ENCODE assay signal across 13 mouse cellular contexts in genomic region chr3:51660060-51660459, GRCm38 (mm10). TPM values are rescaled to one million over a fixed set of nuclear protein-coding genes. Genes with fewer than 3 reads are reported as not detected.
DNase-seq lines count a peak whose midpoint lies in the region; ATAC-seq and TF ChIP-seq lines count a peak whose summit lies in the region.
"Had no signal": no experiment of that assay in that cellular context is flagged by ENCODE, and none has a peak within 500 bp of the region (broad histone marks: within the 10 kb centered on the region; RNA-seq: fewer than 3 reads in every experiment).

TSS of gene Mgst2 (plus strand) at chr3:51660360.

- no peaks in the 10 kb centered on the region for H3K27me3 ChIP-seq in heart, embryonic 15.5 days
- no peaks in the 10 kb centered on the region for H3K27me3 ChIP-seq in Patski
- H3K27me3 ChIP-seq in midbrain, embryonic 16.5 days (ENCODE audit: control insufficient read depth, insufficient read depth, low read depth, low read length), result no peaks in the 10 kb centered on the region
- H3K27me3 ChIP-seq in heart, embryonic 12.5 days (replicated peaks), result no peaks in the 10 kb centered on the region

- H3K9ac ChIP-seq in heart, embryonic 15.5 days, result no peak within 1 kb of the TSS; the same call in 1 of the 2 replicates
- no peak within 1 kb of the TSS for H3K9ac ChIP-seq in midbrain, embryonic 16.5 days (ENCODE audit: low read depth, low read length)
- no peak within 1 kb of the TSS for H3K9ac ChIP-seq in heart, embryonic 12.5 days
- H3K9ac ChIP-seq: lung, embryonic 14.5 days had no signal

- in situ Hi-C loops in Patski (cut with MboI; ENCODE audit: low pct_unique_long_range_greater_than_20kb), result no loop called here

- TF ChIP-seq CTCF in Patski (IDR thresholded peaks at IDR 0.05), result no peak

- no peak for DNase-seq in heart, postnatal 4 days
- DNase-seq in Patski (ENCODE audit: low read depth, low spot score), result no peak
- DNase-seq in layer of hippocampus, adult 18-20 months (ENCODE audit: low spot score in 2 of 2), result no peak
- DNase-seq: cerebellum, adult 8-10 months; gastrocnemius, postnatal 14 days; lung, embryonic 14.5 days; right cerebral cortex, postnatal 4 days had no signal

- H3K4me2 ChIP-seq in heart, embryonic 15.5 days, result 0 out of 2 replicates have a peak within 1 kb of the TSS, but pooled peaks have one; percentile 4
- H3K4me2 ChIP-seq in midbrain, embryonic 16.5 days (ENCODE audit: low read length), result no peak within 1 kb of the TSS
- no peak within 1 kb of the TSS for H3K4me2 ChIP-seq in heart, embryonic 12.5 days
- H3K4me2 ChIP-seq: lung, embryonic 14.5 days had no signal

- no peak within 1 kb of the TSS for H3K4me3 ChIP-seq in heart, embryonic 15.5 days
- H3K4me3 ChIP-seq in midbrain, embryonic 16.5 days (ENCODE audit: low read depth, low read length), result no peak within 1 kb of the TSS
- no peak within 1 kb of the TSS for H3K4me3 ChIP-seq in heart, embryonic 12.5 days

- CTCF ChIA-PET in Patski (lab: Charles Lee), result interaction anchor here (1.1 to 1.3 kb wide), 5 partner anchors 9 to 13 kb away, joined by 3 to 4 read pairs (median 3); no protein-coding TSS in a partner anchor

- 0 out of 2 replicates have a peak within 1 kb of the TSS, but pooled peaks have one; percentile 27 for H3K27ac ChIP-seq in heart, embryonic 15.5 days
- H3K27ac ChIP-seq in midbrain, embryonic 16.5 days (ENCODE audit: low read length), result no peak within 1 kb of the TSS
- no peak within 1 kb of the TSS for H3K27ac ChIP-seq in heart, embryonic 12.5 days (ENCODE audit: poor library complexity, severe bottlenecking)

- no peaks in the 10 kb centered on the region for H3K36me3 ChIP-seq in heart, embryonic 15.5 days
- no peaks in the 10 kb centered on the region for H3K36me3 ChIP-seq in midbrain, embryonic 16.5 days (ENCODE audit: control insufficient read depth, insufficient read depth, low read length)
- no peaks in the 10 kb centered on the region for H3K36me3 ChIP-seq in heart, embryonic 12.5 days

- no peak for ATAC-seq in heart, embryonic 15.5 days (replicated peaks; ENCODE audit: insufficient number of reproducible peaks, insufficient read depth, low FRiP score, low read depth)
- no peak for ATAC-seq in Patski
- no peak for ATAC-seq in hematopoietic stem cell, adult 5-6 weeks (replicated peaks in 1 of 2; ENCODE audit: insufficient read depth in 1 of 2, low FRiP score in 2 of 2, low TSS enrichment in 1 of 2, low read depth in 1 of 2, poor library complexity in 2 of 2, severe bottlenecking in 2 of 2)
- no peak for ATAC-seq in megakaryocyte progenitor cell, adult 5-6 weeks (replicated peaks; ENCODE audit: poor library complexity)
- ATAC-seq in midbrain, embryonic 16.5 days, result no peak
- ATAC-seq in heart, embryonic 12.5 days (ENCODE audit: insufficient number of reproducible peaks, low FRiP score), result no peak

- WGBS in heart, embryonic 15.5 days, result 72% methylated on average over 4 of the region's 4 CpGs
- WGBS in midbrain, embryonic 16.5 days, result 68% methylated on average over 4 of the region's 4 CpGs
- WGBS in heart, embryonic 12.5 days, result 84% methylated on average over 4 of the region's 4 CpGs

- POLR2A ChIA-PET in Patski (lab: Charles Lee), result interaction anchor here (0.6 to 0.9 kb wide), 2 partner anchors 10 to 59 kb away, joined by 3 to 4 read pairs; no protein-coding TSS in a partner anchor

- H3K4me1 ChIP-seq in heart, embryonic 15.5 days (replicated peaks), result peaks cover 37% of the 10 kb centered on the region
- no peaks in the 10 kb centered on the region for H3K4me1 ChIP-seq in midbrain, embryonic 16.5 days (ENCODE audit: control insufficient read depth, insufficient read depth, low read length)
- peaks cover 40% of the 10 kb centered on the region for H3K4me1 ChIP-seq in heart, embryonic 12.5 days (replicated peaks)

- H3K9me3 ChIP-seq in heart, embryonic 15.5 days (replicated peaks), result no peaks in the 10 kb centered on the region
- H3K9me3 ChIP-seq in midbrain, embryonic 16.5 days (replicated peaks; ENCODE audit: control insufficient read depth, low read length, poor library complexity, severe bottlenecking), result no peaks in the 10 kb centered on the region
- no peaks in the 10 kb centered on the region for H3K9me3 ChIP-seq in heart, embryonic 12.5 days (replicated peaks)

RNA-seq across cellular contexts. Expression of gene Mgst2, which starts in this region (rescaled TPM):
- 7.2 and 7.5 TPM in 2 replicates for polyA plus RNA-seq in heart, embryonic 15.5 days (2015; fragmentation: Nextera tagmentation; extraction: Ambion mirVana)
- total RNA-seq in heart, postnatal 4 days (2021), result 1 to 10 TPM; 1.6 TPM
- 118 TPM for polyA plus RNA-seq in Patski (2021)
- total RNA-seq in hematopoietic stem cell, adult 5-6 weeks (2017), result 10.5 and 27.9 TPM in 2 replicates
- total RNA-seq in megakaryocyte progenitor cell, adult 5-6 weeks (2015), result 132 and 146 TPM in 2 replicates
- total RNA-seq in megakaryocyte progenitor cell, adult 5-6 weeks (2017), result 44.7 and 52.2 TPM in 2 replicates
- total RNA-seq in layer of hippocampus, adult 18-20 months (2021), result not detected
- polyA plus RNA-seq in midbrain, embryonic 16.5 days (2015; fragmentation: Nextera tagmentation; extraction: Ambion mirVana), result 0.66 and 0.94 TPM in 2 replicates
- 1.2 and 2.5 TPM in 2 replicates for polyA plus RNA-seq in heart, embryonic 12.5 days (2016; fragmentation: Nextera tagmentation; extraction: Ambion mirVana)
- total RNA-seq: layer of hippocampus, postnatal 25 days had no signal

Comparison
In these comparisons a context has a peak if more than half of its experiments do, and no peak if none do; other contexts are left out.
1. RNA of gene Mgst2 (polyA plus RNA-seq): 118 TPM in Patski (single experiment); 7.2 to 7.5 TPM in heart, embryonic 15.5 days, 1.2 to 2.5 TPM in heart, embryonic 12.5 days and 0.66 to 0.94 TPM in midbrain, embryonic 16.5 days; every median in the first group is over 10 times any median in the second.